Mouse (Mus musculus): ENCODE measurements around the gene Irak2. TPM values are rescaled to one million over a fixed set of nuclear protein-coding genes. Genes with fewer than 3 reads are reported as not detected.
"Not testable (repeated sequence)": the region's sequence is repeated elsewhere in the genome, so short reads cannot be mapped to it uniquely, and the experiment has no call there.

Gene Irak2
- total RNA-seq, 4 experiments from 2014 or later: 3.3 to 7.4 (median 4.7) TPM

DNA sequence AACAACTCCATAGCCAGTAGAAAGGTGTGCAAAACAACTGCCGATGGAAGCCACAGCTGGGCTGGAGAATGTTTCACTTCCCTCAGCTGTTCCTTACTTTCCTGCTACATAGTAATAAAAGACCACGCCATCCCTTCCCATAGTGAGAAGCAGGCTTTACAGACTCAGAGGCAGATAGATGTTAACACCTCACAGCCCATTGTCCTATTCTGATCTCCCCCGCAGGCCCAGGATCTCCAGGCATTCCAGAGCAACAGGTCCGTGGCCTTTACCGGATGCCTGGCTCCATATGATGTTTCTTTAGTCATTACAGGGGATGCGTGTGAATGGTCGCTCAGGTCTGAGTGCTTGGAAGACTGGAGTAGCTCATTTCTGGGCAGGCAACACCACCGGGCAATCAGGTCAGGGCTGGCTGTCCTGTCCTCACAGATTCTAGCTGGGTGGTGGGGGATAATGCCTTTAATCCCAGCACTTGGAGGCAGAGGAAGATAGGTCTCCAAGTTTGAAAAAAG lies 29.4 kb downstream of the Irak2 start:
- no peak for DNase-seq (ENCODE audit: low spot score in 2 of 2)

DNA sequence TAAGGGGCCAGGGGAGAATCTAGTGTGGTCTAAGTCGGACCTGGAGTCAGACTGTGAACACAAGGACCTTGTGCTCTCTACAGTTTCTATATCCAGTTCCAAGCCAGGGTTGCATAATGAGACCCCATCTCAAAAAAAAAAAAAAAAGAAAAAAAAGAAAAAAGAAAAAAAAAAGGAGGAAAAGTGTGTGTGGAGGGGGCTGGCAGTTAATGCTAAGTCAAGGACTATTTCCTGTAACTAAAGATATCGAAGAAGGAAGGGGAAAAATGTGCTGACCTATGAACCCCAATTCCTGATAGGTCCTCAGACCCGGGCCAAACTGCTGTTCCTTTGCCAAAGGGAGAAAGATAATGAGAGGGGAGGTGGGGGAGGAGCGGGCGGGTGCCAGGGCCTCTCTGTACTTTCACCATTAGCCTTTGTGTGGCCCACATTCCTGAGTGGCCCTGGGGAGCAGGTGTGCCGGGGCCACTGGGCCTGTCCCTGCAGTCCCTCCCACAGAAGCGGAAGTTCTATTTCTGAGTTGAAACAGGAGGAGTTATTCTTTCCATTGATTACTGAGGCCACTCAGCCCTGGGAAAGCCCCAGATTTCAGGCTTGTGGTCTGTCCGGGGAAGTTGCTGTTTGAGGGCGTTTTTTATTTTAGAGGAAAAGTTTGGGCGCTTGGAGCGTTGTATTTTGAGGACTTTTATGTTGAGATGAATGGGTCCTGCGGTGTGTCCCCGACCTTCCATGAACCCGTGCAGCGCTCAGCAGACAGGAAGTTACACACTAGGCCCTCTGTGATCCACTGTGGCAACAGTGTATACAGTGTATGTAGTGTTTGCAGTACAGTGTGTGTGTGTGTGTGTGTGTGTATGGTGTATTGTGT lies 30.3 kb downstream of the Irak2 start:
- no peak for DNase-seq (ENCODE audit: low spot score in 2 of 2)

DNA sequence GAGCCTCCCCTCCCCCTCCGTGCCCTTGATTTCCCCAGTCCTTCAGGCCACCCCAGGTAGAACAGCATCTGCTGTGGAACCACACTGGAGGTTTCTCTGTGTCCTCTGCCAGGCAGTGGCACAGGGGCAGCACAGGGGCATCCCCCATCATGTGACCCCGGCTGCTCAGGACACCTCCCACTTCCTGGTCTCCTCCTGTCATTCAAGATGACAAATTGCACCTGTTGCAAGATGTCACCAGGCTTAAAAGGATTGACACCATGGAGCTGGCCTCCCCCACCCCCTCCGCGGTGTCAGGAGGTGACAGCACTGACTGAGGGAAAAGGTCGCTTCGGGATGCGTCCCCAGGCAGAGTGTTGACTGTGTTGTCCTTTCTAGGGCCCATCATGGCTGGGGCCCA lies 31.6 kb downstream of the Irak2 start:
- DNase-seq (ENCODE audit: low spot score in 2 of 2): no peak

GRCm38 (mm10) chr6:113672029-113672428 lies 33.8 kb downstream of the Irak2 start:
- DNase-seq (ENCODE audit: low spot score in 2 of 2): not testable (repeated sequence)

GRCm38 (mm10) chr6:113672989-113673388 lies 34.7 kb downstream of the Irak2 start:
- no peak for DNase-seq (ENCODE audit: low spot score in 2 of 2)

- no peak for DNase-seq (ENCODE audit: low spot score in 2 of 2)
Measured at GRCm38 (mm10) chr6:113675234-113675633, 37.0 kb downstream of the Irak2 start.

DNA sequence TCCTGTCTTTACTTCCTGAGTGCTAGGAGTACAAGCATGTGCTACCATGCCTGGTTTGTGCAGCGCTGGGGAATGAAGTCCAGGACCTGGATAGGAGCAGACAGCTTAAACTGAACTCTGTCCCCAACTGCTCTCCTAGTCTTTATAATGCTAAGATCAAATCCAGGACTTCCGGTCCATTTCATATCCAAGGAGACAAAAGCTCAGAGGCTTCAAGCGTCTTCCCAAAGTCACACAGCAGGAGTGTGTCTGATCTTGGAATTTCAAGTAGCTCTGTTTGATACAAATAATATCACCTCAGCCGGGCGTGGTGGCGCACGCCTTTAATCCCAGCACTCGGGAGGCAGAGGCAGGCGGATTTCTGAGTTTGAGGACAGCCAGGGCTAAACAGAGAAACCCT lies 37.7 kb downstream of the Irak2 start:
- no peak for DNase-seq (ENCODE audit: low spot score in 2 of 2)

GRCm38 (mm10) chr6:113677070-113677734 lies 38.9 kb downstream of the Irak2 start:
- DNase-seq (ENCODE audit: low spot score in 2 of 2): no peak

- no peak for DNase-seq (ENCODE audit: low spot score in 2 of 2)
Measured at GRCm38 (mm10) chr6:113678246-113679012, 40.2 kb downstream of the Irak2 start.

DNA sequence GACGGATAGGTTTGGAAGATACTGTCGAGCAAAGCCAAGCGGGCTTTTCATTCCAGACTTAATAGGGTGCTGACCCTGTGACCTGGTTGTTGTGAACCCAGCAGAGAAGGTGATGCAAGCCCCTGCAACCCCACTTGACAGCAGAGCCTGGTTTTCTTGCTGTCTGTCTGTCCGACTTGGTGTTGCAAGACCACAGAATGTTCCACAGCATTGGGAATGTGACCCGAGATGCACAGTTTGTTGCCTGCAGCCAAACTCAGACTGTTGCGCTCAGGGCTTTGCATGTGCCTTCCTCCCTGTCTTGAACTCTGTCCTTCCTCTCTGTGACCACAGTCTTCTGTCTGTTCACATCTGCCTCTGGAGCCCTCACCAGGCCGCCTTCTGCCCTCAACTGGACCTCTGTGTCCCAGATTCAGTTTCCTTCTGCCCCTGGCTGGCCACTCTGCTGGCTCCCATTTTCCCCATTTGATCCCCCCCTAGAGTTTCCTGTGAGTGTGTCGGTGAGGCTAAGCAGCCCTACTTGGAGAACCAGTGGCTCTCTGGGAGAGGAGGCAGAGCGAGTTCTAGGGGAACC lies 41.8 kb downstream of the Irak2 start:
- DNase-seq (ENCODE audit: low spot score in 2 of 2): no peak

DNA sequence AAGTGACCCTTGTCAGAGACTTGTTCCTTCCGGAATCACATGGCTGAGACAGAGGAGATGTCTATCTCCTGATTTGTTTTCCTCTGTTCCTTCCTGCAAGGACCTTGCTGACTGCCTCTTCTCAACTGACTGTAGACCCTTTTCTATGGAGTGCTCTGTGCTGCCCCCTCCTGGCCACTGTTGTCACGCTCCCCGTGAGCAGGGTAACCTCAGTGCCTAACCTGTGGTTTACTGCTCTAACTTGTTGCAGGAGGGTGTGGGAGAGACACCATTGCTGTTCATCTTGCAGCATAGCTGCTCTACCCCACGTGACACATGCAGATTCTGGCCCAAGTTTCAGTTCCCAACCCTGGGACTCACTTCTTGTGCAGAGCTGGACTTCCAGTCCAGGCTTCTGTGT lies 43.0 kb downstream of the Irak2 start:
- DNase-seq (ENCODE audit: low spot score in 2 of 2): peak; percentile 72 to 76

DNA sequence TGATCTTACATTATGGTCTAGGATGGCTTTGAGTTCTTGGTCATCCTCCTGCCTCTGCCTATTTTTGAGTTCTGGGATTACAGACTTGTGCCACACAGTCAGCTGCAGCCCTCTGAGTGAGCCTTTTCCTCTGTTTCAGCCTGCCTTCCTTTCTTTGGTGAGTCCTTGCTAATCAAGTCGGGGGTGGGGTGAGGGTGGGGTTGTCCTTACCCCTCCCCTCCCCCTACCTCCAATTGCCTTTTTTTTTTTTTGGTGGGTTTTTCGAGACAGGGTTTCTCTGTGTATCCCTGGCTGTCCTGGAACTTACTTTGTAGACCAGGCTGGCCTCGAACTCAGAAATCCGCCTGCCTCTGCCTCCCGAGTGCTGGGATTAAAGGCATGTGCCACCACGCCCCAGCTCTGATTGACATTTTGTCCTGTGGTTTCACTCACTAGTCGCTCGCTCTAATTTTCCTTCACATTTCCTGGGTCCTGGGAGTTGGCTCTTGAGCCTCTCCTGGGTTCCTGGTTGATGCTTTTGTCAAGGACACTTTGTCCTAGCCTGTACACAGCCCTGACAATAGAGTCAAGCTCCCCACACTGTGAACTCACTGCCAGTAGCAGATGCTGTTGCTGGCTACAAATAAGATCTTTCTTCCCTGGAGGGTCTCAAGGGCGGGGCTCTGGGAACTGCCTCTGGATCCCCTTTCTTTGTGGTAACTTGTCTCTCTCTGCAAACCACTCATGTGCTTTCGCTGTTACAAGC lies 45.0 kb downstream of the Irak2 start:
- DNase-seq (ENCODE audit: low spot score in 2 of 2): no peak

DNA sequence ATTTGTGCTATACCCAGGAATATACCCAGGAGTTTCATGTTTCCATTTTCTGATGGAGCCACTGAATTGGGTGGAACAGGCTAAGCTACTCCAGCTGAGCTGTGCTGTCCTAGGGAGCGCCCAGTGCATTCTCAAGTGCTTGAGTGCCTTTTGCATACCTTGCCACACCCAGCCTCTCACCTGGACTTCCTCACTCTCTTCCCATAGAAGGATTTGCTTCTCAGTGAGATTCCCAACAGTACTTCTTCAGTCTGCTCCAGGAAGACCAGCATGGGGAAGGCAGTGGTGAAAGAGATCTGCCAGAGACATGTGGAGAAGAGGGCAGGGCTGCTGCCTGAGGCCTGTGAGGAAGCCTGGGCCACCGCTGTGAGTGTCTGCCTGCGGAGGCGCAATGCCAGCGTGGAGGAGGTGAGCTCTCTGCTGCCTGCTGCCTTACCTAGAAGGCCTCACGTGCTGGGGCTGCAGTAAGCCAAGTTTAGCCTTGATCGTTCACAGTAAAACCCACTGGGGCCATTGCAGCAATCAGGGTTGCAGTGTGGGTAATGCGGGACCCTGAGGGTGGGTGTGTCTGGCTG lies 48.4 kb downstream of the Irak2 start:
- no peak for DNase-seq (ENCODE audit: low spot score in 2 of 2)

DNA sequence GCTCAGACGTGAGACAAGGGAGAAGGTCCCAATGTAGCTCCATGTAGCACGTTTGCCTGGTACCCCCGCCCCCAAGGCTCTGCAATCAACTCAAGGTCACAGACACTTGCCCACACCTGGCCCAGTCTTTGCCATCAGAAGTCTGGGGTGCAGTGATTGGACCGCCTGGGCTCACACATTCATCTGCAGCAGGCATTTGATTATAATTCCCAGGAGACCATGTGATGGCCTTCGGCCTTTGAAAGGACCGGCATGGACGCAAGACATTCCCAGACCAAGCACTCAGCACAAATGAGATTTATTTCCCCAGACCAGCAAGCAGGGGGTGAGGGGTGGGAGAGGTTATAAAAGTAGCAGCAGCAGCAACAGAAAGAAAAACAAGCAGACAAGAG lies 51.7 kb downstream of the Irak2 start:
- DNase-seq (ENCODE audit: low spot score in 2 of 2): no peak

DNA sequence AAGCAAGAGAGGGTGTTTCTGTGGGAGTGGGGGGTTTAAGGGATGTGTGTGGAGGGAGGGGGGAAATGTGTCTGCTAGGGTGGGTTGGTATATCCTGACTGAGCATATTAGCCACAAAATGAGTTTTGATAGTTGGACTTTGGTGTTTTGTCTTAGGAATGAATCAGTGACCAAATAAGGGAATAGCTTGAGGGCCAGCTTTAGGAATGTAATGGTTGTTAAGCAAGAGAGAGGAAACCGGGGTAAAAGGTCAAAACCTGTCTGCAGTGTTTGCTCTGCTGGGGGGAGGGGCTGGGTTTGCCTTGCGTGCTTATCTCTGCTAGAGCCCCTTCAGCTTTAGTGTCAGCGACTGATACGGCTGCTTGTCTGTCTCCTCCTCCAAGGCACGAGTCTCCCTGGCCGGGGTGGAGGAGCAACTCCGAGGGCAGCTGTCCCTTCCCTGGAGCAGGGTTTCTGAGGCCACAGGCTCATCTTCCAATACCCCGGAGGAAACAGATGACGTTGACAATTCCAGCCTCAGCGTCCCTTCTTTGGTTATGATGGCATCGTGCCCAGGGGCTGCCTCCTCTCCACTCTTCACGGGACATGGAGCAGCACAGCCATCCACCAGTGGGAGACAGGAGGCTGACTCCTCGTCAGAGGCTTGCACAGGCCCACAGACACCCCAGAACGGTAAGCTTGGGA lies 52.3 kb downstream of the Irak2 start:
- no peak for DNase-seq (ENCODE audit: low spot score in 2 of 2)

- no peak for DNase-seq (ENCODE audit: low spot score in 2 of 2)
Measured at GRCm38 (mm10) chr6:113691084-113691462, 52.8 kb downstream of the Irak2 start.

DNA sequence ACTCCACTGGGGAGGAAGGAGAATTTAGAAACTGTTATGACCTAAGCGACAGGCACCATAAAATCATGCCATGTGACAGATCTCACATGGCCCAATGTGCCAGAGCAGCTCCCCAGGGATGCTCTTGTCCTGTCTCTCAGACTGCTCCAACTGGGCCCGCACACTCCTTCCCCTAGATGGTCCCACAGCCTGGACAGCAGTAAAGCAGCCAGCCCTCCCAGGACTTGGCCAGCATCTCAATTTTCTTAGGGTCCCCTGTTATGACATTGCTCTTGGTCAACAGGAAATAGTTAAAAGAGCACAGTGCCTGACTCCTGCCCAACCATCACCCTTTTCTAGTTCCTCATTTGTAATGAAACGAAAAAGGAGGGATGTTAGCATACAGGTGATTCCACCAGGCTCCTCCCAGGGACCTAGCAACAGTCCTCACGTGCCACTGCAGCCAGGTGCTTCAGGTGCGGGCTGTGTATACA lies 54.4 kb downstream of the Irak2 start:
- no peak for DNase-seq (ENCODE audit: low spot score in 2 of 2)

DNA sequence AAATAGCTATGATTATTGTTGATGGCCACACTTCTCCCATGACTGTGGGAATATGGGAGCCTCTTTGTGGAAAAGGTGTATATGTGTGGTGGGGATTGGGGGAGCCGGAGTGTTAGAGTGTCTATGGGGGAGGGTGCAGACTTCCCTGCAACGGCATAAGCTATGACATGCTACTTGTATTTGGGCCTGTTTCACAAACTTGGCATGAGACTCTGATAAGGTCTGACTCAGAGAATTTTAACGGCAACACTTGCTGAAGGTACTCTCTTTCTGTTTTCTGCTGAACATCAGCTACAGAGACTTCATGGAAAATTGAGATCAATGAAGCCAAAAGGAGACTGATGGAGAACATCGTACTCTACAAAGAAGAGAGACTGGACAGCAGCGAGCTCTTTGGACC lies 55.1 kb downstream of the Irak2 start:
- DNase-seq (ENCODE audit: low spot score in 2 of 2): no peak

GRCm38 (mm10) chr6:113695203-113695602 lies 56.9 kb downstream of the Irak2 start:
- no peak for DNase-seq (ENCODE audit: low spot score in 2 of 2)

All from gastrocnemius, adult 8-10 months (tissue).